Mouse (Mus musculus) MEL-GATA-1-ER (cell line): ENCODE data around the gene Ush2a.
A peak's percentile ranks its signal among the peaks of the same experiment; 100 is the strongest.

Experiments
- DNase-seq: peaks from one replicate; pipeline ENCODE4 v3.0.0-alpha.2; 2012; ENCODE audit warnings: low read depth; ENCODE audit errors: extremely low read depth

The Ush2a gene

DNA sequence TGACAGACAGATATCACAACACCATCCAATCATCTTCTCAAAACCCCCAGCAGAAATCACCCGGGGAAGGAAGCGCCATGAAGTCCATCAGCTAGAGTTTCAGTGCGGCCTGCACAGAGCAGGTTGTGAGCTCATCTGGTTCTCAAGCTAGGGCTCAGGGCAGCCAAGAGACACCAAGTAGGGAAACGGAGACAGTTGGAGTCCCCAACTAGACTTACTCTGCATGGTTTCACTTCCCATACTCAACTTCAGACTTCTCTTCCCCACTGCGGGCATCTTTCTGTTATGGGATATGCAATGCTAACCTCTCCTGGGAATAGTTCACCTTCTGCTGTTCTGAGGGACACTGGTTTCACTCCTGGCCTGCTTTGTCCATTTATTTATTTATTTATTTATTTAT, 277.8 kb downstream of the Ush2a start:
- no peak for DNase-seq

DNA sequence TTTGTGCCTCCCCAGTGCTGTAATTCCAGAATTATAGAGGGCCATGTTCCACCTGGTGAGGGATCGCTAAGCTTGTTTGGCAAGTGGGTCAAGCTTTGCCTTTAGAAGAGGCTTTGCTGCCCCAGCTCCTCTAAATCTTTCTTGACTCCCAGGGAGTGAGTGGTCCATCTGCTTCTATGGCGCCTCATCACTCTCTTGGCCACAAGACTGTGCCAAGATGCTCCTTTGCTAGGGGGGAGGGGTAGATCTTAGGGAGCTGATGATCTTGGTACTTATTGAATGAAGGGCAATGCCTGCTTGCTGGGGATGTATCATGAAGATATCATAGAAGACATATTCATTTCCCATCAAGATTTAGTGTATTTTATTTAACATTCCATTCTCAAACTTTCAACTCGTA, 279.7 kb downstream of the Ush2a start:
- DNase-seq: no peak

DNA sequence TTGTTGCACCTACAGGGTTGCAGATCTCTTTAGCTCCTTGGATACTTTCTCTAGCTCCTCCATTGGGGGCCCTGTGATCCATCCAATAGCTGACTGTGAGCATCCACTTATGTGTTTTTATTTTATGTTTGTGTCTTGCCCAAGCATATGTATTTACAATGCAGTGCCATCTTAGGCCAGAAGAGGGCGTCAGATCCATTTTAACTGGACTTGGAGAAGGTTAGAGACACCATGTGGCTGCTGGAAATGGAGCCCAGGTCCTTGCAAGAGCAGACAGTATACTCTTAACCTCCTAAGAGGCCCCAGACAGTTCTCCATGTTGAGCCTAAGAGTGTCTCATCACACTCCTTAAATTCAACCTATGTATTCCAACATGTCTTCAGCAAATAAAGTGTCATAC, 281.5 kb downstream of the Ush2a start:
- DNase-seq: peak; percentile 6

DNA sequence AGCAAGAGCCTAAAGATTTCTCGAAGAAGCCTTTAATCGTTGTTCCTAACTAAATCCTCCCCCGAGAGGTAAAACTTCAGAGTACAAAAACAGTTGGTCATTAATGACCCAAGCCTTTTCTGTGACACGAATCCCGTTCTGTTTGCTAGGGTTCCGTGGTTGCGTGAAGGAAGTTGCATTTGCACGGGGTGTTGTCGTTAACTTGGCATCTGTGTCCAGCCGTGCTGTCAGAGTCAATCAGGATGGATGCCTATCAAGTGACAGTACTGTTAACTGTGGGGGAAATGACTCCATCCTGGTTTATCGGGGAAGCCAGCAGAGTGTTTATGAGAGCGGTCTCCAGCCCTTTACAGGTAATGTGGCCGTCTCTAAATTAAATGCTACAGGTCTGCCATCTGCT, 287.9 kb downstream of the Ush2a start:
- no peak for DNase-seq

DNA sequence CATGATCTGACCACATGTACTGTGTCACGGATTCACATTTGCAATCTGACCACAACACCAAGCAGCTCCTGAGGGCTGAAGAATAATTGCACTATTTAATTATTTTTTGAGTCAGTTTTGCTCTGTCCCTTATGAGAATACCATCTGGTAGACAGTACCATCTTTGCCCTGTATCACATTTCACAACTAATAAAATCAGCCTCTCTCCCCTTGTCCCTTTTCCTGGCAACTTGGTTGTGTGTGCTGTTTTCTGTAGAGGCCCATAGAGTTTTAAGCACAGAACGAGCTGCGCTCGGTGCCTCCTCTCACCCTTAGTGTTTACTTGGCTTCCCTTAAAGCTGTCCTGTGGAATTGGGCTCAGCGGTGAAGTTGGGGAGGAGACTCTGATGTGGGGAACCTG, 290.0 kb downstream of the Ush2a start:
- DNase-seq: no peak

DNA sequence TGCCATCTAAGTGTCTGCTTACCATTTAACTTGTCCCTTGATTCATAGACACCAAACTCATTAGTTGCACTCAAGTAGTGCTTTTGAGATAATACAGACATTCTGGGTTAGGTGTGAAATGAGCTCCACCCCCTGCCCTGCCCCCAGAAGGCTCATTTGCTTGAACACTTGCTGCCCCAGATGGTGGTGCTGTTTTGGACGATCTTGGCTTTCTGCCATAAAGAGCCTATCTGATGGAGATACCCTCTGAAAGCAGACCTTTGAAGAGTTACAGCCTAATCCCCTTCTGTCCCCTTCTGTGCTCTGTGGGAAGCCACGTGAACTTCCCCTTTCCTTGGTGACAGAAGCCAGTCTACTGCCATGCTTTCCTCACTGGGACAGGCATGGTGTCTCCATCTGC, 297.1 kb downstream of the Ush2a start:
- DNase-seq: peak; percentile 18

DNA sequence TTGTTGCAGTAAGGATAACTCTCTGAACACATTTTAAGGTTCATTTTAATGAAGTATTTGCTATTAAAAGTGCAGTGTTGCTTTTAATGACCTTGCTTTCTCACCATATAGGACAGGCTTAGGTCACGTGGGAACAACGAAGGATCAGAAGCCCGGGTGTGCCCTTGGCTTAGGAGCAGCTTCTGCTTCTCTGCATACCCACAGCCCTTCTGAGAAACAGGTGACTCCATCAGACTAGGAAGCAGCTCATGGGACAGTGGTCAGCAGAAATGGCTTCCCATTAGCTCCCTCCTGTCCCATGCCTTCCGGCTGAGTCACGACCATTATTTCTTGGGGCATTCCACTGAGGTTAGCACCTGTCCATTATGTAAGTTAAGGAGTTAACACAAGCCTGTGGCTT, 304.4 kb downstream of the Ush2a start:
- DNase-seq: no peak

DNA sequence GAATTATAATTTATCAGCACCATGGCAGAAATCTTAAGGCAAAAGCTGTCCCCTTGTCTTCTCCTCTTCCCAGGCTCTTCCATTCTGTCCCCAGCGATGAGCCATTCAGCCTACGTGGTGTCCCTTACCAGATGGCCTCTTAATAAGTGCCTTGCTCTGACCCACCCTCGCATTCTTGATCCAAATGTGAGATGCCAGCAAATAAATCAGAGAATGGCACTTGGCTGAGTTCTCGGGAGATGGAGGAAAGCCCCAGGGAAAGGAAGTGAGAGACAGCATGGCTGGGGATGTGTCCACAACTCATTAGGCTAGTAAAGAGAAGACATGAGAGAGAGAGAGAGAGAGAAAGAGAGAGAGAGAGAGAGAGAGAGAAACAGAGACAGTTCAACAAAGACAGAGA, 305.7 kb downstream of the Ush2a start:
- DNase-seq: no peak

DNA sequence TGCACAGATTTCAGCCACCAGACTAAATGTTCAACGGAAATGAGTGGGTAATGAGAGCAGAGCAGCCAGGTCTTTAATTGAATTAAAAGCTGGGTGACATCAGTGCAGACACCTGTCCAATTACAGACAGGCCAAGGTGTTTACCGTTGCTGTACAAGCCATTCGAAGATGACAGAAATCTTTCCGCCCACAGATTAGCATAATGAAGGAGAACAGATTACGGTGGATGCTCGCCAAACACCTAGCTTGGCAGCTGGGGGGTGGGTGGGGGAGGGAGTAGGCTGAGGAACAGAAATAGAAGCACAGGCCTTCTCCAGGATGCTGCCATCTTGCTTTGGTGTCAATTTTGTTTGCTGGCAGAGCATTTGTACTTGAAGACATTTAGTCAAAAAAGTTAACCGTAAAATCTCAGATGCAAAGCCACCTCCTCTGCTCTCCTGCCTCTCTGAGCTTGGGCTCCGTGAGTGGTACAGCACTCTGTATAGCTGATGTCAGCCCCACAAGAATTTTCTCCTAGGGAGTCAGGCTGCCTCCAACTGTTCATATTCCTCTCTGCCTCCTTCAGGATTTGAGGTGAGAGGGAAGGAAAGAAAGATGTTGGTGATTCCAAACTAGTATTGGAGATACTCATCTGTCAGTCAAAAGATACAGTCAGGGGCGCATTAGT, 306.6 kb downstream of the Ush2a start:
- DNase-seq: no peak

DNA sequence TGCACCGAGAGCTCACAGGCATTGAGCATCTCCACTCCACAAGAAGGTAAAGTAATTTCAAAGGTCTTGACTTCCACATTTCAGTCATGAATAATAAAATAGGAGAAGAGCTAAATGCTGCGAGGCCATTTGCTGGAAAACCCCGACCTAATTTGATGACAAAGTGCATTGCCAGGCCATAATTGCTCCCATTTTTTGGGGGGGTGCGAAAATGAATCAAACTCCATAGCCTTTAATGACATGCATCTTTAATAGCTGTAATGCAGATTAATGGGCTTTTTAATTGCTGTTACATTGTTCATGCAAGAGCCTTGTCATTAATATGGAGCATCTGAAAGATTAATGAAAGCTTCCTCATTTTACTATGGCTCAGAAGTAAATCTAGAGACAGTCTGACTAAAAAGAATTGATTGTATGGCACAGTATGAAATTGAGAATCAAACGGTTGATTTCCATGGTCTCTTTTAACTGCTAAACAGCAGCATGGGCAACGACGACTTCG, 314.5 kb downstream of the Ush2a start:
- DNase-seq: no peak

DNA sequence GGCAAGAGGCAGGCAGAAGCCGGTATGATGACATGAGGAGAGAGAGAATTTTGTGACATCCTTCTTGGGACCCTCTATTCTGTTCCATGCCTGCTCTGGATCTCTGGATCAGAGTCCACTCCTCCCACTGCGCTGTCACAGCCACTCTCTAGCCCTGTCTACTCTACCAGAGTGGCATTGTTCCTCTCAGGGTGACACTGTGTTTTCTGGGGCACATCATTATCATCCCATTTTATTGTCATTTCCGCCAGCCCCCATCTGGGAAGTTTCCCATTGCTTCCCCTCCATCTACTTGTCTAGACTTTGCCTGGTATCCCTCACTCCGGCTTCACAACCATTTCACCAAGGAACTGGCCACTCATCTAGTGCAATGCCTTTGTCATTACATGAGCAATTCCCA, 315.6 kb downstream of the Ush2a start:
- no peak for DNase-seq

DNA sequence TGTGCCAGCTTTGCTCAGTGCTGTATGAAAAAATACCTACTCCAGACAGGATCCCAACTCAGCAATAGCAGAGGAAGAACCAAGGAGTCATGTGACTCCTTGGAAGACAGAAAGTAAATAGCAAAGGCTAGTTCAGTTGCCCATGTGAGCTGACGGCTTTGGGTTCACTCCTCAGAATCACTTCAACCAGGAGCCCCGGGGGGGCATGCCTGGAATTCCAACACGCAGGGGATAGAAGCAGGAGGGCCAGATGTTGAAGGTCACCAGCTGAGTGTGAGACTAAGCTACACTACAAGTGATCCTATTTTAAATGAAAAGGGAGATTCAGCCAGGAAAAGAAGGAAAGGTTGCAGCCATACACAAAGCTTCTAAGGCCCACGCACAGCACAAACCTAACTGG, 319.3 kb downstream of the Ush2a start:
- DNase-seq: no peak

DNA sequence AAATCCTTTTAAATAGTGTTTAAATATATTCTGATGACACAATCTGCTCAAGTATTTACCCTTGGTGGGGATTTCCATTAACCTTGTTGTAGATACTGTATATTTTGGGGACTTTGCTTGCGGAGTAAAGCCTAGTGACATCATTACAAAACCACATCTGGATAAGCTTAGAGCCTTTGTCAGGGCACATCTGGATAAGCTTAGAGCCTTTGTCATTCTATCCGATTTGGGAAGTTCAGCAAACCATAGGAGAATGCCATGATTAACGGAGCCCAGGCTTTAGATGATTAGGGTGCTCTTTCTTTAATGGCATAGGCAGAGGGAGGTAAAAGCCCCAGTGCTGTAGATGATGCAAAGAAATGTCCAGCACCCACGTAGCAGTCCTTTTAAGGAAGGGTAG, 333.4 kb downstream of the Ush2a start:
- DNase-seq: no peak

DNA sequence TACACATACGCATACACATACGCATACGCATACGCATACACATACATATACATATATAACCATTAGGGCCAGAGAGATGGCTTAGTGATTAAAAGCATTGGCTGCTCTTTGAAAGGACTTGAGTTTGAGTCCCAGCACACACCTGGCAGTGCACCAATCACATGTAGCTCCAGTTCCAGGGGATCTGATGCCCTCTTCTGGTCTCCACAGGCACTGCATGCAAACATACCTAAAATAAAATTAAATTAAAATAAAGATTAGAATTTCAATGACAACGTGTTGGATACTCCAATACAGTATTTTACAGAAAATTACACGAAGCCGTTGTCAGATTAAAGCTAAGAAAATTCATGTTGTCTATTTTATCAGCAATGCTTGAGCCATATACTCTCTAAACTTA, 336.2 kb downstream of the Ush2a start:
- no peak for DNase-seq

DNA sequence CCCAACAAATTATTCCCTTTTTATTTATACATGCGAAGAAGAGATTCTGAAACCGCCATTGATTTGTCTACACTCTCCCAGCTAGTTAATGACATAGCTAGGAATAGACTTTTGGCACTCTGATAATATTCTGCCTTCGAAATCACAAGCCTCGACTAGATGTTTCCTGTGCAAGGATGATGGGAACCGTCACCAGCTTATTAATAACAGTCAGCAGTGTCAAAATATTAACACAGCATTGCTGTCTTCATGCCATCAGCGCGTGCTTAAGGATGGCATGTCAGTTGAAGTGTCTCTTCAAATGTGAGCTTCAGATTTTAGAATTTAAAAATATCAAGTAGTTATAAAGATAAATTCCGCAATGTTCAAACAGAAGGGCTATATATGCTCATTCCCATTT, 337.3 kb downstream of the Ush2a start:
- DNase-seq: no peak

DNA sequence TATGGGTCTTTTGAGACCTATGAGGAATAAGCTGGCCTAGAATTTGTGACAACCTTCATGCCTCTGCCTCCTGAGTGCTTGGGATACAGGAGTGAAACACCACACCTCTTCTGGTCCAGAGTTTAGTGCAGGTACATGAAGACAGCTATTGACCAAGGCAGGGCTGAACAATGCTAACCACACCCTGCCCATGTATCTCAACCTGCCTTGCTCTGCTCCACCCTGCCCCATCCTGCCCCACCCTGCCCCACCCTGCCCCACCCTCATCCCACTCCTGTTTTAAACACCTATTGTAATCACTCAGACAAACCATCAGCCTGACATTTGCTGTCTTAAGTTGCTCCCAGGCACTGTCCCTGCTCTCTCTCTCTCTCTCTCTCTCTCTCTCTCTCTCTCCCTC, 344.6 kb downstream of the Ush2a start:
- DNase-seq: no peak

DNA sequence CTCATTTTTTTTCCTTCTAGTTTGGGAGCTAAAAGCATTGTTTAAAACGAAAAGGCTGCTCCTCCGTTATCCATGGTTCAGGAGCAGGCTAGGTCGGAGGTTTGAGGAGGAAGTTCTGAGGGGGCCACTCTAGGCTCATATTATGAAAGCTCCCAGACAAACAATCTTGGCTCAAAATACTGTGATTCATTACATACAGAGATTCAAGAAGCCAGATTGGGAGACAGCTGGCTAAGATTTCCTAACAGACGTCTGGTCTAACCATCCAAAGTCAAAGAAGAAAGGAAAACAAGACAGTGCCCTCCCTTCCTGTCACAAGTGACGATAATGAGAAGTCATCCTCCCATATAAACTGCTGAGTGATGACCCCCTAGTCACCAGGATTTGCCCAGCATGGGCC, 354.7 kb downstream of the Ush2a start:
- no peak for DNase-seq

DNA sequence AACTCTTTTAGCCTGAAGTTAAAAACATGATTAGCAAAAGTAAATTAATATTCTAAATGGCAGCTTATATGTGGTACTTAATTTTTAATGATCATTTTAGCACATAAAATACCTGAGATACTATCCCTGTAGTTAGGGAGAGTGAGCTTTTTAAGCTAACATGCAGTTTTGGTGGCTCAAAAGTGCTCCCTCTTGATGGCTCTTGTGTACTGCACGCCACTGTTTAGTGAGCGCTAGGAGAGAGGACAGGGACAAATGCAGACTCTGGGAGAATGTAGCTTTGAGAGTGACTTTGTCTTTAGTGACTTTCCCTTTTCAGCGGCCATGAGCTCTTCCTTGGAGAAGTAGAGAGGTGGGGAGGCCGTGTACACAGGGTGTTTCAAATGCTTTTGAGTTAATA, 371.9 kb downstream of the Ush2a start:
- DNase-seq: no peak

DNA sequence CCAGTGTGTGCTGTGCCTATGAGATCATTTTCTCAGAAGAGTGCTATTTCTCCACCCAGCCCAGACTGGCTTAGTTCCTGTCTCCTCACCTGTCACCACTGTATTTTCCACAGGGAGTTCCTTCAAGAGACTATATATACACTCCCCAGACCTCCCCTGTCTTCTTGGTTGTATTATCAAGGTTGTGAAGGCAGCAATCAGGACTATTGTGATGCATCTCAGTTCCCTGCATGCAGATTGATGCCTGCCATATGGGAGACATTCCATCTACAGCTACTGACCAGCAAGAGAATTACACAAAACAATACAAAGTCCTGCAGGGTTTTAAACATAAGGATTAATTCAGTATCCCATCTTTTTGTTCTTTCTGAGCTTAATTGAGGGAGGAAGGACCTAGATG, 377.8 kb downstream of the Ush2a start:
- DNase-seq: no peak

DNA sequence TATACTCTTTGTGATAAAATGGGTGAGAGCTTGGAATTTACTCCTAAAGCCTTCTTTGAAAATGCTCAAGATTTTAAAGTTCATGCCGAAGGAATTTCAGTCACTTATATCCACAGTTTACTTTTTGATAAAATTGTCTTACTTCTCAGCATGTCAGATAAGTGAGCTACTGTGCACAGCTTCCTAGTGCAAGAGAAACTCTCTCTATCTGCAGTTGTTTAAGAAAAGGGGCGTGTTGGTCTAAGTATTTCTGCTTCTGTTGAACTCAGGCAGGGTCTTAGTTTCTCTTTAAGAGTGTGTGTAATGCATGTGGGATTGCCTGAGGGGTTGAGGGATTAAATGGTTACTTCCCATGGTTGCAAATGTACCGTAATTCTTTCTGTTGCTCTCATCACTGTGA, 381.3 kb downstream of the Ush2a start:
- no peak for DNase-seq

DNA sequence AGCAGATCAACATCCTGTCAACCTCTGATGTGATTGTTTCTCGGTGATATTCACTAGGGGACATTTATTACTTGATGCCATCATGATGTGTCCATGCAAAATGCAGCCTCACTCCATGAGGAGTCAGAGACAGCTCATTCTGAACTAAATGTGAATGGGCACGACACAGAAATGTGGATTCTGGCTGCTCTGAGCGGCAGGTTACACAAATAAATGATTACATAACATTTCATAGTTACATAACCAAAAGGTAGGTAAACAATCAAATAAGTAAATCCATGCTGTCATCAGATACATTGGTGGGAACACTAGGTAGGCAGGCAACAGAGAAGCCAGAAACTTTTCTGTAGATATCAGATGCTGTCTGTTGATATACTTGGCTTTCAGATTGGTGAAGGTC, 391.2 kb downstream of the Ush2a start:
- DNase-seq: no peak

DNA sequence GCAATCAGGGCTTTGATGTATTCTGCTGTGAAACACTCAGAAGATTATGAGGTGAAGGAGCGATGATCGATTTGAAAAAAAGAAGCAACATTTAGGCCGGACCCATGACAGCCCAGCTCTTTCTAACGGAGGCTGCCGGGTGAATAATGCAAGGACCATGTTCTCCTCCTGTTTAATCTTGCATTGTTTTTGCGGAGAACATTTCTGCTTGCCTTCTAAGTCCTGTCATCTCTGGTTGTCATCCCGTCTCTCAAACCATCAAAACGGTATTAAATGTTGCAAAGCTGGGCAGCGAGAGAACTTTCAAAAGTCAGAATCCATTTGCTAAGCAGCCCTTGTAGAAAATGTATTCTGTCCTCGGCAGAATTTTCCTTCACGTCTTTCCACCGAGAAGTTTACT, 394.3 kb downstream of the Ush2a start:
- DNase-seq: no peak

DNA sequence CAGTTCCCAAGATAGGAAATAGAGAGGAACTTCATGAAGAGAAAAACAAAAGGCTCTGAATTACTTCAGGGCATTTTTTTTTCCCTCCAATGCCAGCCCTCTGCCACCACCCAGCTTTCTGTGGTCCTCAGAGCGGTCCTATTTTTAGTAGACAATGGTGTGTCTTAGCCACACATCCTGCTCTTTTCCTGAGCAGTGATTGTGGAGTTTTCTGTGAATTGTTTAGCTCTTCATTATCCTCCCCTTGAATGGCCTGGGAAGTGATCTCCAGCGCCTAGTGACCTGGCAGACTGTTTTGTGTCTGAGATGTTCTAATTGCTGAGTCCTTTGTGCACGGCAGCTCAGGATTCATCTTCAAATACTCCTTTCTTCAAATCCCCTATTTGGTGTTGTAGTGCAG, 397.3 kb downstream of the Ush2a start:
- DNase-seq: no peak

DNA sequence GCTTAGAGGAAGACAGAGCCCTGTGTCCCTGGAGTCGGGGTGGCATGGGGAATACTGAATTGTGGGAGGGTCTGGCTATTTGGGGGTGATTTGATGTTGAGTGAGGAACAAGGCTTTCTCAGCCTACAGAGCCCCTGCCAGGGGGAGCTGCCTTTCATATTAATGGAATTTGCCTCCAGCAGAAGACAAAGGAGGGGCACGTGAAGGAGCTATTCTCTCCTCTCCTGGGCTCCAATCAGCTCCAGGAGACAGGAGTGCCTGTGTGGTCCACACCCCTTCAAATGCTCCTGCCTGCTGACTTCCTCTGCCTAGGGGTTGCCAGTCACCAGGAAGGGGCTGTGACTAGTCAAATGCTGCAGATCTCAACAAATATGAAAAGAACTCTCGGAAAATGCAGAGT, 398.5 kb downstream of the Ush2a start:
- DNase-seq: no peak
